Mouse (Mus musculus): Measurements from ENCODE around the gene Pard3. TPM values are rescaled to one million over a fixed set of nuclear protein-coding genes. Genes with fewer than 3 reads are reported as not detected.
A peak's percentile ranks its signal among the peaks of the same experiment; 100 is the strongest.

Pard3 gene
- total RNA-seq, 2 experiments from 2014 or later = 16.4 to 21.6 TPM

DNA sequence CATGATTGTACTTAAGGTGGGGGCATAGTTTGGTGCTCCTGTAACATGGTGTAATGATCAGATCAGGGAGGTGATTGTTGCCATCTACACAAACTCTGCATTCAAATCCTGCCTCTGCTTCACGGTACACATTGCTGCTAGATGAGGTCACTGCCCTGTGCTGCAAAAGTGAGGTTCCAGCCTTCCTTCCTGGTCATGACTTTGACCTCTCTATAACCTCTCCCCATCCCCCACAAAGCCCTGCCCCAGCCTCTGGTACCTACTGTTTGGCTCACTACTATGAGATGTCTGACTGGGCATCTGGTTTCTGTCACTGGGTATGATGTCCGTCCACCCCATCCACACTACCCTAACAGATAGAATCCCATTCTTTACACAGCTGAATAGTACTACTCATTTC is 408.5 kb downstream of the Pard3 start:
- DNase-seq (ENCODE audit: low spot score in 2 of 2) = no peak

GRCm38 (mm10) chr8:127480003-127480402 is 416.3 kb downstream of the Pard3 start:
- DNase-seq (ENCODE audit: low spot score in 2 of 2) = peak; percentile 12 to 16

DNA sequence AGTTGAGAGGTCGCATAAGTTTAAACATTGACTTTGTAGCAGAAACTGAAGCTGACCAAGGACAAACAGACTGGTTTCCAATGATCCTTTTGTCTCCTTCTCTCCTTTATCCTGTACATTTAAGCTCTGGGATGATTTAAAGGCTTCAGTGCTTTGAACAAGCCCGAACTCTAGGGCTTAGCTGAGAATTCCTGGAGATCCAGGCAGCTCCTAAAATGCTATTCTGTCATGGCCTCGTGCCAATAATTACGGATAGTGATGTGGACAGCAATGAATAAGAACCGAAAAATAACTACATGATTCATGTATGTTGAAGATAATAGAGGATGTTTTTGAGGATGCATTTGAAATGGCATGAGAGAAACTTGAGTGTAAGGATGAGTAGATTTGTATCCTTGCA is 421.9 kb downstream of the Pard3 start:
- DNase-seq (ENCODE audit: low spot score in 2 of 2) = no peak

DNA sequence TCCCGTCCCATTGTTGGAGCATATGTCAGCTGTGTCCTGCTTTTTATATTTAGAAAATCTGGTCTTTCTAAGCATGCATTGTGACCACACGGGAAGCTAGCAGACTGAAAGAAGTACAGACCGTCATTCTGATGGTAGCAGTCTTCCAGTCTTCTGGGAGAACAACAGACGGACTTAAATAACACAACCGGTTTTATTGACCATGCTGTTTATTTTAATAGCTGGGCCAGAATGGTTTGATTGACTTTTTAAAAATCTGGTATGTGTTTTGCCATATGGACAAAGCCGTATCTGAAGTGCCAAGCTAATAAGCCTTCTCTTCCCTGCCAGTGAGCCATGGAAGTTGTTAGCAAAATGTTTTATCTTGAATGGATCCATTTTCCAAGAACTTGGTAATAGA is 428.3 kb downstream of the Pard3 start:
- DNase-seq (ENCODE audit: low spot score in 2 of 2) = no peak

GRCm38 (mm10) chr8:127495226-127495780 is 431.6 kb downstream of the Pard3 start:
- no peak for DNase-seq (ENCODE audit: low spot score in 2 of 2)

GRCm38 (mm10) chr8:127498997-127499719 is 435.5 kb downstream of the Pard3 start:
- DNase-seq (ENCODE audit: low spot score in 2 of 2) = no peak

- no peak for DNase-seq (ENCODE audit: low spot score in 2 of 2)
These were observed 436.0 kb downstream of the Pard3 start for GRCm38 (mm10) chr8:127499720-127500114.

GRCm38 (mm10) chr8:127500206-127500605 is 436.5 kb downstream of the Pard3 start:
- peak in 1 of 2 experiments; percentile 2 for DNase-seq (ENCODE audit: low spot score in 2 of 2)

- DNase-seq (ENCODE audit: low spot score in 2 of 2) = no peak
These were observed 438.1 kb downstream of the Pard3 start for GRCm38 (mm10) chr8:127501756-127502155.

GRCm38 (mm10) chr8:127505286-127505685 is 441.6 kb downstream of the Pard3 start:
- DNase-seq (ENCODE audit: low spot score in 2 of 2) = no peak

- DNase-seq (ENCODE audit: low spot score in 2 of 2) = no peak
These were observed 442.6 kb downstream of the Pard3 start for GRCm38 (mm10) chr8:127506336-127506735.

DNA sequence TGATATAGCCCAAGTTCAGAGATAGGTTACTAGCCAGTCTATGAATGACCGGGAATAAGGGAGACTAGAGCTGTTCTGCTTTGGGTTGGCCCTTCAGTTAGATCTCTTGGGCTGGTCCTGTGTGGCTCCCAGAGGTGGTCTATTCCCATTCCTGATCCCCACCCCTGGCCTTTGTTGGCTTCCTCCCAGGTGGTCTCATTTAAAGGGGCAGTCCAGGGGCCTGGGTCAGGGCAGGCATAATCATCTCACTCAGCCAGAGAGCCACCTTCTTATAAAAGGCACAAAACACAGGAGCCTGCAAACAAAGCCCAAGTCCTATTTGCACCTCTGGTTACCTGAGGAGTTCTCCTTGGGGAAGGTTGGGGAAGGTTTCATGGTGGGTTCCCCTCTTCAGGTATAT is 447.6 kb downstream of the Pard3 start:
- DNase-seq (ENCODE audit: low spot score in 2 of 2) = no peak

DNA sequence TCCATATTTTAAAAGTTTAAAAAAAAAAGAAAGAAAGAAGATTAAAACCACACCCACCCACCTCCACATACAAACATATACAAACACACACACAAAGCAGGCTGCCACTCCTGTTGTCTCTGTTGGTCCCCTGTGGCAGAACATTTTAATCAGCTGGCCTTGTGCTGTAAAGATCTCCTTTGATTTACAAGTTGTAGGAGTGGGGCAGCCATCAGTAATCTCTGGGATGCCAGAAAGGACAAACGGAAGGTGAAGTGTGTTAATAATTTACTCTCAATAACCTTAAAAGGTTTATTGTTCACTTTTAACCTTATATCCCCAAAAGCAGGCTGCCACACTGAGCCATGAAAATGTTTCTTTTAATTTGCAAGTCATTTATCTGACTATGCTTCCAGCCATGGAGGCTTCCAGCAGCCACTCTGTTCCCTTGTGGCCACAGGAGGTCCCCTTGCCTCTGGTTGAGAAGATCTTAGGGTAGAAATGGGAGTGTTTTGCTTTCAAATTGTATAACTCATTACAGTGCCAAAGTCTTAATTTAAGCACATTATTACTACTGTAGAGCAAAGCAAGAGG is 448.4 kb downstream of the Pard3 start:
- no peak for DNase-seq (ENCODE audit: low spot score in 2 of 2)

GRCm38 (mm10) chr8:127512580-127512979 is 448.9 kb downstream of the Pard3 start:
- DNase-seq (ENCODE audit: low spot score in 2 of 2) = no peak

- no peak for DNase-seq (ENCODE audit: low spot score in 2 of 2)
These were observed 451.4 kb downstream of the Pard3 start for GRCm38 (mm10) chr8:127514810-127515735.

- no peak for DNase-seq (ENCODE audit: low spot score in 2 of 2)
These were observed 452.4 kb downstream of the Pard3 start for GRCm38 (mm10) chr8:127516043-127516442.

GRCm38 (mm10) chr8:127525673-127526072 is 462.0 kb downstream of the Pard3 start:
- DNase-seq (ENCODE audit: low spot score in 2 of 2) = peak; percentile 16

GRCm38 (mm10) chr8:127528315-127528714 is 464.6 kb downstream of the Pard3 start:
- no peak for DNase-seq (ENCODE audit: low spot score in 2 of 2)

DNA sequence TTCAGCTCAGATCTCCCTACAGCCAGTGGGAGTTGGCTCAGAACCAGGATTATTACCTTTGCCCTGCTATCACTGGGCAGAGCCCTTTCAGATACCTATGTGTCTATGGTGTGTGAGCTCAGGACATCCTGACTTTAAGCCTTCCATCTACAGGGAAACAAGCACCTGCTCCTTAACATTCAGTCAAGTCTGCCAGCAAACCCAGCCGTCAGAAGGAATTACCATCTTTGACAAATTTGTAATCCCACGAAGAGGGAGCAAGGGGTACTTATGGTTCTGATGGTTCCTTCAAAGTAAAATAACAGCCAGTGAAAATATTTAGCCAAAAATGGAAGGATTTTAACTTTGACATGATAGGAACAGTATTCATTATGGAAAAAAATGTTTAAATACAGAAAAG is 466.1 kb downstream of the Pard3 start:
- DNase-seq (ENCODE audit: low spot score in 2 of 2) = no peak

- DNase-seq (ENCODE audit: low spot score in 2 of 2) = no peak
These were observed 468.2 kb downstream of the Pard3 start for GRCm38 (mm10) chr8:127531866-127532265.

GRCm38 (mm10) chr8:127534789-127535188 is 471.1 kb downstream of the Pard3 start:
- peak; percentile 8 to 16 for DNase-seq (ENCODE audit: low spot score in 2 of 2)
